Mouse (Mus musculus): ENCODE data around the gene Nxf1. TPM values are rescaled to one million over a fixed set of nuclear protein-coding genes. Genes with fewer than 3 reads are reported as not detected.

The Nxf1 gene
- total RNA-seq, 1 experiment from 2014 or later = 128 TPM

DNA sequence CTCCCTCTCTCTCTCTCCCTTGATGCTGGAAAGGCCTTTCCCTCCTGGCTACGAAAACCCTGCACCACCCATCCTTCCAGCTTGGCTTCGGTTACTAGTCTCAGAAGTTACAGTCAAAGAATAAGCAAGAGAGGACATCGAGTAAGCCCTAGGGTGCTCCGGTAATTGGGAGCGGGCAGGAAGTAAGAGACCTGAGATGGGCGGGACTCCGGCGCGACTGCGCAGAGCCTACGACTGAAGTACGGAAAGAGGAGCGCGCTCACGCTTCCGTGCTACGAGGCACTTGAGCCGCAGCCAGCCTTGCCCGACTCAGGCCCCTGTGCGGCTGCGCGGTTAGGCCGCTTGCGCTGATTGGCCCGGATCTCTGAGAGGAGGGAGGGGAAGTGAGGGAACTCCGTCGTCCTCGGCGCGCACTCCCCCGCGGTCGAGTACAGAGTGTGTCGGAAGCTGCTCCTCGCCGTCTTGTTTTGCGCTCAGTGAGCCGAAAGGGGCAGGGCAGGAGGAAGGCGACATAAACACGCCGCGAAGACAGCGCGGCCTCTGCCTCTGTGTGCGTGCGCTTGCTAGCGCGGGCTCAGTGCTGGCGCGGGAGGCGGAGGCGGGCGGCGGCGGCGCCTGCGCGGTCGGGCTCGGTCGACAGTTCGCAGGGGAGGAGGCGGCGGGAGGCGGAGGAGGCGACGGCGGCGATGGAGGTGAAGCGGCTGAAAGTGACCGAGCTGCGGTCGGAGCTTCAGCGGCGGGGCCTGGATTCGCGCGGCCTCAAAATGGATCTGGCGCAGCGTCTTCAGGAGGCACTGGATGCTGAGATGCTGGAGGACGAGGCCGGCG is 62.9 kb downstream of the Nxf1 start, which contains the start of gene Hnrnpul2:
Gene Hnrnpul2, plus strand, starts transcription at position 415 of the 828 bp plus-strand sequence.
- peak; percentile 99 for DNase-seq

Small RNA genes lying within 50 kb of the gene (microRNA-seq; reads per million reads assigned to microRNA genes)
- gene Mir6992 = 0 reads per million in 2 experiments

Other genes with a start within 250 kb of the Nxf1 start
- gene Slc22a8, start 165.8 kb upstream of the Nxf1 start, total RNA-seq (2021) = 0.24 TPM in 1 of 2 replicates, not detected in the other
- gene Slc22a6, start 139.0 kb upstream of the Nxf1 start, total RNA-seq (2021) = not detected in 2 replicates
- 1.6 and 2.4 TPM in 2 replicates for gene Chrm1, start 93.3 kb upstream of the Nxf1 start, total RNA-seq (2021)
- 269 and 403 TPM in 2 replicates for gene Slc3a2, start 33.7 kb upstream of the Nxf1 start, total RNA-seq (2021)
- 52.0 and 57.7 TPM in 2 replicates for gene Wdr74, start 21.2 kb upstream of the Nxf1 start, total RNA-seq (2021)
- gene 1700092M07Rik, start 16.4 kb upstream of the Nxf1 start, total RNA-seq (2021) = 2.6 and 2.8 TPM in 2 replicates
- gene Stx5a, start 15.7 kb upstream of the Nxf1 start, total RNA-seq (2021) = 92.3 and 106 TPM in 2 replicates
- 122 and 123 TPM in 2 replicates for gene Tmem223, start 13.9 kb downstream of the Nxf1 start, total RNA-seq (2021)
- 56.4 and 75.9 TPM in 2 replicates for gene Tmem179b, start 17.4 kb downstream of the Nxf1 start, total RNA-seq (2021)
- 15.1 and 23.1 TPM in 2 replicates for gene Taf6l, start 29.3 kb downstream of the Nxf1 start, total RNA-seq (2021)
- gene Polr2g, start 41.5 kb downstream of the Nxf1 start, total RNA-seq (2021) = 96.3 and 103 TPM in 2 replicates
- gene Zbtb3, start 45.5 kb downstream of the Nxf1 start, total RNA-seq (2021) = 2.4 and 3.9 TPM in 2 replicates
- gene Ttc9c, start 62.3 kb downstream of the Nxf1 start, total RNA-seq (2021) = 32.7 and 41.1 TPM in 2 replicates
- gene Hnrnpul2, start 62.9 kb downstream of the Nxf1 start, total RNA-seq (2021) = 72.0 and 83.0 TPM in 2 replicates
- 23.5 TPM in 1 of 2 replicates, not detected in the other for gene AC129217.1, start 72.7 kb downstream of the Nxf1 start, total RNA-seq (2021)
- 139 and 169 TPM in 2 replicates for gene Bscl2, start 80.4 kb downstream of the Nxf1 start, total RNA-seq (2021)
- 5.3 and 6.1 TPM in 2 replicates for gene Gng3, start 82.1 kb downstream of the Nxf1 start, total RNA-seq (2021)
- 1.4 and 1.8 TPM in 2 replicates for gene Lrrn4cl, start 93.7 kb downstream of the Nxf1 start, total RNA-seq (2021)
- gene Ubxn1, start 114.4 kb downstream of the Nxf1 start, total RNA-seq (2021) = 206 and 217 TPM in 2 replicates
- gene Uqcc3, start 123.8 kb downstream of the Nxf1 start, total RNA-seq (2021) = 70.0 and 72.2 TPM in 2 replicates
- gene Lbhd1, start 126.7 kb downstream of the Nxf1 start, total RNA-seq (2021) = 5.9 and 23.7 TPM in 2 replicates
- not detected in 2 replicates for gene Gm49403, start 126.9 kb downstream of the Nxf1 start, total RNA-seq (2021)
- 48.8 and 57.4 TPM in 2 replicates for gene 1810009A15Rik, start 131.8 kb downstream of the Nxf1 start, total RNA-seq (2021)
- not detected in 2 replicates for gene Gm49416, start 131.9 kb downstream of the Nxf1 start, total RNA-seq (2021)
- gene Ints5, start 135.9 kb downstream of the Nxf1 start, total RNA-seq (2021) = 23.5 and 26.7 TPM in 2 replicates
- 196 and 200 TPM in 2 replicates for gene Ganab, start 141.0 kb downstream of the Nxf1 start, total RNA-seq (2021)
- 58.5 and 60.9 TPM in 2 replicates for gene B3gat3, start 163.3 kb downstream of the Nxf1 start, total RNA-seq (2021)
- 33.4 and 33.8 TPM in 2 replicates for gene Rom1, start 172.3 kb downstream of the Nxf1 start, total RNA-seq (2021)
- 57.2 and 67.5 TPM in 2 replicates for gene Eml3, start 172.5 kb downstream of the Nxf1 start, total RNA-seq (2021)
- 98.6 and 104 TPM in 2 replicates for gene Mta2, start 184.8 kb downstream of the Nxf1 start, total RNA-seq (2021)
- gene Tut1, start 196.8 kb downstream of the Nxf1 start, total RNA-seq (2021) = 23.1 and 23.6 TPM in 2 replicates
- 327 and 416 TPM in 2 replicates for gene Eef1g, start 210.0 kb downstream of the Nxf1 start, total RNA-seq (2021)
- 93.0 and 106 TPM in 2 replicates for gene Ahnak, start 232.2 kb downstream of the Nxf1 start, total RNA-seq (2021)